In the genomic region with DNA sequence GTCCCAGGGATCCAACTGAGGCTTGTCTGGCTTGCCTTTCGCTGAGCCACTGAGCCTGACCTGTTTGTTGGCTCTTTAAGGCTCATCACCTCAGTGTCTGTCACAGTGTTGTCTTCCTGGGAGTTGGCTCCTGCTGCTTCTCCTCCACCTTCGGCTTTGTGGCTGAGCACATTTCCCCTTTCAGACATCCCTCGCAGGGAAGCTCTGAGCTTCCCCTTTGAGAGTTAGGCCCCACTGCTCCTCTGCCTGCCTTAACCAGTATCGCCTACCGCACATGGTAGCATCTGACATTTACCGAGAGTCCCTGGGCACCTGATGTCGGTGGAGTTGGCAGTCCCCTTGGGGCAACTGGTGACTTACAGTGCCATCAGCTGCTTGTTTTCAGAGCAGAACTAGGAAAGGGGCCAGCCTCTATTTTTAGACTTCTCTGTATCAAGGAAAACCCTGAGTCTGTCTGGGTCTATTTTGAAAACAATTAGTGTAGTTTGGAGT, we compare ENCODE assay signal across 10 mouse cellular contexts. TPM values are rescaled to one million over a fixed set of nuclear protein-coding genes. Genes with fewer than 3 reads are reported as not detected.
DNase-seq lines count a peak whose midpoint lies in the region; ATAC-seq and TF ChIP-seq lines count a peak whose summit lies in the region.
"Had no signal": no experiment of that assay in that cellular context is flagged by ENCODE, and none has a peak within 500 bp of the region (broad histone marks: within the 10 kb centered on the region; RNA-seq: fewer than 3 reads in every experiment).

No protein-coding gene starts in this region.

- no peak for TF ChIP-seq CTCF in stomach, postnatal 0 days (IDR thresholded peaks at IDR 0.05; ENCODE audit: low read depth)

- no peaks in the 10 kb centered on the region for H3K9me3 ChIP-seq in heart, embryonic 16.5 days (replicated peaks; ENCODE audit: control insufficient read depth, low read length)
- no peaks in the 10 kb centered on the region for H3K9me3 ChIP-seq in midbrain, embryonic 11.5 days (ENCODE audit: control insufficient read depth, low read length)
- no peaks in the 10 kb centered on the region for H3K9me3 ChIP-seq in stomach, postnatal 0 days (ENCODE audit: control insufficient read depth, low read length)
- H3K9me3 ChIP-seq: hindbrain, embryonic 12.5 days had no signal

- peaks cover 11% of the 10 kb centered on the region for H3K4me1 ChIP-seq in heart, embryonic 16.5 days (ENCODE audit: control insufficient read depth, insufficient read depth, low read length)
- H3K4me1 ChIP-seq in midbrain, embryonic 11.5 days (ENCODE audit: control insufficient read depth, insufficient read depth, low read length): peaks cover 8% of the 10 kb centered on the region; the same call in 1 of the 2 replicates
- no peaks in the 10 kb centered on the region for H3K4me1 ChIP-seq in stomach, postnatal 0 days (replicated peaks; ENCODE audit: control insufficient read depth, insufficient read depth)

- whole genome bisulfite sequencing in heart, embryonic 16.5 days: 26% methylated on average over 7 of the region's 7 CpGs
- WGBS in midbrain, embryonic 11.5 days: 62% methylated on average over 7 of the region's 7 CpGs
- 58% methylated on average over 7 of the region's 7 CpGs for WGBS in stomach, postnatal 0 days

- no peaks in the 10 kb centered on the region for H3K27me3 ChIP-seq in heart, embryonic 16.5 days (ENCODE audit: control insufficient read depth, insufficient read depth, low read length)
- peaks cover 7% of the 10 kb centered on the region for H3K27me3 ChIP-seq in midbrain, embryonic 11.5 days (ENCODE audit: control insufficient read depth, insufficient read depth, low read length)
- no peaks in the 10 kb centered on the region for H3K27me3 ChIP-seq in stomach, postnatal 0 days (ENCODE audit: control insufficient read depth, insufficient read depth, low read length)

- TF ChIP-seq EP300 in stomach, postnatal 0 days (optimal IDR thresholded peaks at IDR 0.05): no peak

- H3K4me3 ChIP-seq in heart, embryonic 16.5 days (ENCODE audit: low read length): no peak overlapping the region
- H3K4me3 ChIP-seq in midbrain, embryonic 11.5 days (ENCODE audit: low read depth, low read length): no peak overlapping the region
- no peak overlapping the region for H3K4me3 ChIP-seq in stomach, postnatal 0 days (ENCODE audit: low read depth, low read length)
- H3K4me3 ChIP-seq: hindbrain, embryonic 12.5 days had no signal

- H3K27ac ChIP-seq in heart, embryonic 16.5 days (ENCODE audit: low read length): peak overlapping the region; percentile 88
- no peak overlapping the region for H3K27ac ChIP-seq in midbrain, embryonic 11.5 days (ENCODE audit: low read depth, low read length)
- no peak overlapping the region for H3K27ac ChIP-seq in stomach, postnatal 0 days (replicated peaks)
- H3K27ac ChIP-seq: hindbrain, embryonic 12.5 days had no signal

- peak overlapping the region; percentile 24; the same call in 1 of the 2 replicates for H3K4me2 ChIP-seq in heart, embryonic 16.5 days (ENCODE audit: low read depth, low read length)
- H3K4me2 ChIP-seq in midbrain, embryonic 11.5 days: no peak overlapping the region
- no peak overlapping the region for H3K4me2 ChIP-seq in stomach, postnatal 0 days (replicated peaks; ENCODE audit: low read depth)
- H3K4me2 ChIP-seq: hindbrain, embryonic 12.5 days had no signal

- ATAC-seq in heart, embryonic 16.5 days (replicated peaks; ENCODE audit: extremely low read depth, insufficient read depth, low FRiP score): peak; percentile 68
- ATAC-seq in midbrain, embryonic 11.5 days (ENCODE audit: low FRiP score): no peak
- ATAC-seq in stomach, postnatal 0 days (ENCODE audit: low FRiP score, low TSS enrichment): no peak

- H3K9ac ChIP-seq in heart, embryonic 16.5 days (ENCODE audit: low read length): no peak overlapping the region
- no peak overlapping the region for H3K9ac ChIP-seq in midbrain, embryonic 11.5 days (ENCODE audit: low read length)
- no peak overlapping the region for H3K9ac ChIP-seq in stomach, postnatal 0 days (ENCODE audit: low read length)
- H3K9ac ChIP-seq: hindbrain, embryonic 12.5 days had no signal

- H3K36me3 ChIP-seq in heart, embryonic 16.5 days (ENCODE audit: control insufficient read depth, insufficient read depth): no peaks in the 10 kb centered on the region
- no peaks in the 10 kb centered on the region for H3K36me3 ChIP-seq in midbrain, embryonic 11.5 days (ENCODE audit: control insufficient read depth, insufficient read depth, low read length)
- H3K36me3 ChIP-seq in stomach, postnatal 0 days (ENCODE audit: control insufficient read depth, insufficient read depth, low read length): no peaks in the 10 kb centered on the region
- H3K36me3 ChIP-seq: hindbrain, embryonic 12.5 days had no signal

- peak; percentile 13 for DNase-seq in ovary, postnatal 36 days (ENCODE audit: low spot score)
- DNase-seq in ovary, postnatal 10 days (ENCODE audit: low spot score): no peak
- peak; percentile 12 for DNase-seq in fibroblast of lung, adult 2 months (ENCODE audit: low read depth)
- no peak for DNase-seq in adrenal gland, postnatal 10 days
- no peak for DNase-seq in urinary bladder, postnatal 4 days (ENCODE audit: low spot score in 2 of 2)
- no peak for DNase-seq in midbrain, embryonic 11.5 days (ENCODE audit: low spot score, missing footprints)
- DNase-seq in stomach, postnatal 0 days (ENCODE audit: low spot score): no peak
- DNase-seq: lung, postnatal 10 days had no signal

RNA-seq across cellular contexts. Expression of gene Mreg, which starts 2.4 kb away (rescaled TPM):
- 9.5 and 18.8 TPM in 2 replicates for polyA plus RNA-seq in heart, embryonic 16.5 days (2015; fragmentation: Nextera tagmentation; extraction: Ambion mirVana)
- 10 to 100 TPM in 1 of 2 experiments, 1 to 10 TPM in 1; 7.7 to 12.3 TPM for total RNA-seq in adrenal gland, postnatal 10 days (2021)
- polyA plus RNA-seq in midbrain, embryonic 11.5 days (2014; fragmentation: Nextera tagmentation; extraction: Ambion mirVana): 5.5 and 6.3 TPM in 2 replicates
- 34.6 and 37.7 TPM in 2 replicates for polyA plus RNA-seq in stomach, postnatal 0 days (2015; fragmentation: Nextera tagmentation; extraction: Ambion mirVana)

Comparison
In these comparisons a context has a peak if more than half of its experiments do, and no peak if none do; other contexts are left out.
1. DNase-seq: peak in ovary, postnatal 36 days (single experiment) and fibroblast of lung, adult 2 months (single experiment); none in ovary, postnatal 10 days (single experiment), adrenal gland, postnatal 10 days (single experiment), urinary bladder, postnatal 4 days (0 of 2), midbrain, embryonic 11.5 days (single experiment) and stomach, postnatal 0 days (single experiment).